Mouse (Mus musculus) midbrain, embryonic 14.5 days (tissue): ENCODE data around the gene Zfp648. TPM values are rescaled to one million over a fixed set of nuclear protein-coding genes. Genes with fewer than 3 reads are reported as not detected.

Source experiments
- ATAC-seq: fragments of 200-750 bp; cut with Nextera tagmentation; 2 replicates; pipeline ENCODE4 v1.8.0; 2017; ENCODE audit warnings: moderate number of reproducible peaks, moderate library complexity; ENCODE audit not compliant: low FRiP score, low TSS enrichment
- DNase-seq: peaks from one replicate; pipeline ENCODE4 v3.0.0-alpha.2; 2015
- H3K27ac ChIP-seq: fragments of 300-500 bp; sonication (generic); replicated peaks from 2 replicates; pipeline ENCODE4 v1.5.1; 2014; ENCODE audit warnings: mild to moderate bottlenecking, low read depth, low read length, moderate library complexity
- H3K27me3 ChIP-seq: fragments of 300-500 bp; sonication (generic); 2 replicates; pipeline ENCODE4 v1.6.1; 2014; ENCODE audit warnings: low read length, control low read depth, mixed read lengths; ENCODE audit not compliant: control insufficient read depth, insufficient read depth
- H3K36me3 ChIP-seq: fragments of 300-500 bp; sonication (generic); 2 replicates; pipeline ENCODE4 v1.6.1; 2014; ENCODE audit warnings: low read length, control low read depth; ENCODE audit not compliant: control insufficient read depth, insufficient read depth
- H3K4me1 ChIP-seq: fragments of 300-500 bp; sonication (generic); 2 replicates; pipeline ENCODE4 v1.6.1; 2014; ENCODE audit warnings: mild to moderate bottlenecking, antibody characterized with exemption, low read length, control low read depth; ENCODE audit not compliant: control insufficient read depth, insufficient read depth
- H3K4me2 ChIP-seq: fragments of 300-500 bp; sonication (generic); 2 replicates; pipeline ENCODE4 v1.6.1; 2014; ENCODE audit warnings: mild to moderate bottlenecking, low read length, moderate library complexity
- H3K4me3 ChIP-seq: fragments of 300-500 bp; sonication (generic); replicated peaks from 2 replicates; pipeline ENCODE4 v1.5.1; 2014; ENCODE audit warnings: low read depth, low read length
- H3K9ac ChIP-seq: fragments of 300-500 bp; sonication (generic); replicated peaks from 2 replicates; pipeline ENCODE4 v1.6.1; 2014; ENCODE audit warnings: mild to moderate bottlenecking, low read length, moderate library complexity
- H3K9me3 ChIP-seq: fragments of 300-500 bp; sonication (generic); 2 replicates; pipeline ENCODE4 v1.6.1; 2016; ENCODE audit warnings: low read length, control low read depth, mixed read lengths; ENCODE audit not compliant: control insufficient read depth
- WGBS: fragments of 180-500 bp; shearing (Covaris S2); extraction: QIAGEN DNeasy Blood & Tissue Kit; methylation state at CpG from one replicate; pipeline ENCODE4 v1.1.7; 2014; 5-methylcytosine and 5-hydroxymethylcytosine counted together
- polyA plus RNA-seq: library from polyadenylated mRNA; unstranded; fragments of >200 nt; fragmentation: Nextera tagmentation; extraction: Ambion mirVana; gene quantifications from 2 replicates; pipeline ENCODE4 v1.2.1, GENCODE M21; 2014

The Zfp648 gene
- 0.23 and 0.36 TPM in 2 replicates for polyA plus RNA-seq

- Histone ChIP-seq H3K36me3 (no peaks in the 10 kb centered on the region), H3K4me2 (no peak within 1 kb of the TSS), H3K27me3 (peaks cover 25% of the 10 kb centered on the region), H3K27ac (no peak within 1 kb of the TSS), H3K9ac (0 out of 2 replicates have a peak within 1 kb of the TSS, but pooled peaks have one; percentile 7), H3K4me3 (no peak within 1 kb of the TSS), H3K9me3 (no peaks in the 10 kb centered on the region), H3K4me1 (0 out of 2 replicates have a peak, but pooled peaks cover 3% of the 10 kb centered on the region)
- ATAC-seq (no peak), DNase-seq (no peak)
- WGBS: 36% methylated on average over 14 of the region's 14 CpGs
These were observed at the start of gene Zfp648 for GRCm38 (mm10) chr1:154200955-154201722. Gene Zfp648 (plus strand): TSS chr1:154201187.

DNA sequence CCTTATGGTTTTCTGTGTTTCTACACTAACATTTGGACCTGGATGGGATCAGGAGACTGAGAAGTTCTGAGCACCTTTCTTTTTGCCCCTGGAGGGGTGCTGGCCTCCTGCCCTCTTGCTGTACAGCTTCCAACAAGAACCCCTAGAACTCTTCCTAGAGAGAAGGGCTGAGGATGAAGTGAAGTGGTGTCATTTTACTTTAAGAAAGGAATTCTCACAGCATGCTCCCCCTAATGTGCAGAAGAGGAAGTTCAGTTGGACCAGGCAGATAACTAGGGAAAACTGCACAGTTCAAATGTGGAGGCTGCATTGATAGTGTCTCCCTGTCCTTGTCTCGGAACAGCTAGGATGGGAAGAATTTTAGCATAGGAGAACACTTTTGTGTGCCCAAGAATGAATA is 48.4 kb upstream of the Zfp648 start:
- Histone ChIP-seq H3K27me3 (no peaks in the 10 kb centered on the region), H3K4me2 (no peak overlapping the region), H3K36me3 (no peaks in the 10 kb centered on the region), H3K9me3 (no peaks in the 10 kb centered on the region), H3K4me1 (peaks cover 20% of the 10 kb centered on the region), H3K9ac (no peak overlapping the region), H3K27ac (no peak overlapping the region), H3K4me3 (no peak overlapping the region)
- 71% methylated on average over 1 of the region's 1 CpGs for WGBS
- ATAC-seq: no peak
- no peak for DNase-seq

DNA sequence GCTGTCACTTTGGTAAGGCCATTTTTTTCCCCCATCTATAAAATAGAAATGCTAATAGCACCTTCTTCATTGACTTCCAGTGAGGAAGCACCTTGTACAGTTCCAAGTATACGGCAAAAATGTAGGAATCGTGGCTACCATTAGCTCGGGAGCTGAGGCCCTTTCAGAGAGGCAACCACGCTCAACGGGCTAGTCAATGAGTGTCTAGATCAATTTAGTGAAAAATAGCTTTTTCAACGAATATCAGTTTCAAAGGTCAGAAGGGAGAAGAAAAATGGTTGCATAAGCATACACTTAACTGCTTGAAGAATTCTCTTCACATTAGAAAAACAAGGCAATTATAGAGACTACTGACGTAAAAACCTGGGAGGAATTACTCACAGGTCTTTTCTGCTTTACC is 47.2 kb upstream of the Zfp648 start:
- H3K36me3 ChIP-seq: no peaks in the 10 kb centered on the region
- no peaks in the 10 kb centered on the region for H3K9me3 ChIP-seq
- H3K27me3 ChIP-seq: no peaks in the 10 kb centered on the region

DNA sequence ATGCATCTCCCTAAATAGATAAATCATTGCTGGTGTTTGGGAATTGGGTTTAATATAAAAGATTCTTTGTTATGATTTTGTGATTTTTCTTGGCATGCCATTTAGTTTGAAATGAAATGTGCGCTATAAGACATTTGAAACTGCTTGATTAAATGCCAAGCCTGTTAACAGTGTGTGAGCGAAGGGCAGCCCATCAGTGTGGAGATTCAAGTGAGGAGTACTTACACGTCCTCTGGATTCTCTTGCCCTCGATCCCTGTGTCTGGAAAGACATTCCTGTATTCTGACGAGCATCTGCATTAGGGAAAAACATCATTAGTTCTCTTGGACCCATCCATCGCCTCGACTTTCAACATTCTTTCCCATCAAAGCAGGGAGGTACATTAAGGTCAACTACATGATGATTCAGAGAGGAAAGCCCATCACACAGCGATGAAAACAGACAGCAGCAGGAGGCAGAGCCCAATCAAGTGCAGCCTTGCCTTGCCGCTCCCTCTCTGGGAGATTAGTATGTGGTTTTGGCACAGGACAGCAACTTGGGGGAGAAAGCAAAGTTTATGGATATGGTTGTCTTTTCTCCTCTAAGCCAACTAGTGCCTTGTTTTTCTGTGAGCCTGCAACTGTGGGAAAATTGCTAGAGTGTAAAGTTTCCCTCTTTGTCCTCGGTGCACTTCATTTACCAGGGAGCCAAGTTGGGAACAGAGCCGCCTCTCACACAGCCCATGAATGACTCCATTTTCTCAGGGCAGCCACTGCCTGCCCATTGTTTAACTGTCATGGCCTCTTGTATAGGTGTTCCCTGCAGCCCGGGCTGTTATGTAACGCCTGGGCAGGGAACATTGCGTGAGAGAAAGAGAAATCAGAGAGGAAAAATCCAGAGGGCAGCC is 44.6 kb upstream of the Zfp648 start:
- no peak overlapping the region for H3K9ac ChIP-seq
- peak overlapping the region; percentile 64 for H3K27ac ChIP-seq
- no peaks in the 10 kb centered on the region for H3K27me3 ChIP-seq
- ATAC-seq: peak; percentile 89
- no peak overlapping the region for H3K4me2 ChIP-seq
- no peaks in the 10 kb centered on the region for H3K9me3 ChIP-seq
- peaks cover 13% of the 10 kb centered on the region; the same call in 1 of the 2 replicates for H3K4me1 ChIP-seq
- WGBS: 41% methylated on average over 14 of the region's 14 CpGs
- no peaks in the 10 kb centered on the region for H3K36me3 ChIP-seq
- peak; percentile 64 for DNase-seq
- no peak overlapping the region for H3K4me3 ChIP-seq

More for the DNA sequence above, 47.2 kb upstream of the Zfp648 start:
- ATAC-seq: no peak
- WGBS: 89% methylated on average over 7 of the region's 7 CpGs
- no peak overlapping the region for H3K27ac ChIP-seq
- peaks cover 20% of the 10 kb centered on the region for H3K4me1 ChIP-seq
- DNase-seq: no peak
- no peak overlapping the region for H3K9ac ChIP-seq
- H3K4me3 ChIP-seq: no peak overlapping the region
- H3K4me2 ChIP-seq: no peak overlapping the region

GRCm38 (mm10) chr1:154157131-154157530 is 43.9 kb upstream of the Zfp648 start:
- ATAC-seq (0 out of 2 replicates have a peak, but pooled peaks have one; percentile 17), DNase-seq (no peak)
- no peak overlapping the region for H3K4me2 ChIP-seq
- H3K4me3 ChIP-seq: no peak overlapping the region
- 48% methylated on average over 4 of the region's 4 CpGs for WGBS
- no peaks in the 10 kb centered on the region for H3K9me3 ChIP-seq
- peak overlapping the region; percentile 64 for H3K27ac ChIP-seq
- H3K4me1 ChIP-seq: peaks cover 13% of the 10 kb centered on the region; the same call in 1 of the 2 replicates
- no peak overlapping the region for H3K9ac ChIP-seq
- no peaks in the 10 kb centered on the region for H3K36me3 ChIP-seq
- H3K27me3 ChIP-seq: no peaks in the 10 kb centered on the region

DNA sequence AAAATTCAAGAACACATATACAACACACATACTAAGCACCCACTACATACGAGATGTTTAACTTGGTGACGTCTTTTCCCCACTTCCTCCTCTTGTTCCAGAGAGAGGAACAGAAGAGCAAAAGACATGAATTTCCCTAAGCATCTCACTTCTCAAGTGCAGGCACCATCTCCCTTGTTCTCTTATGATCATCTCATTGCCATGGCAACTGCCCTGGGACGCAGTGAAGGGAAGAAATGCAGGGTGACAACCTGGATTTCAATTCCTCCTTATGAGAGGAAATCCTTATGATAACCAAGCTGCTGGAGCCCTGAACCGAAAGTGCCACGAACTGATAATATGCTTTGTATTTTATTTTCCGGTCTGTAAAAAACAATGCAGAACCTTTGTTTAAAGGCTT is 33.3 kb upstream of the Zfp648 start:
- H3K9ac ChIP-seq: no peak overlapping the region
- H3K4me1 ChIP-seq: no peaks in the 10 kb centered on the region
- ATAC-seq (no peak), DNase-seq (peak; percentile 63)
- H3K4me3 ChIP-seq: no peak overlapping the region
- H3K9me3 ChIP-seq: no peaks in the 10 kb centered on the region
- H3K27me3 ChIP-seq: no peaks in the 10 kb centered on the region
- 73% methylated on average over 6 of the region's 6 CpGs for WGBS
- no peaks in the 10 kb centered on the region for H3K36me3 ChIP-seq
- 0 out of 2 replicates have a peak overlapping the region, but pooled peaks have one; percentile 49 for H3K27ac ChIP-seq
- H3K4me2 ChIP-seq: no peak overlapping the region

DNA sequence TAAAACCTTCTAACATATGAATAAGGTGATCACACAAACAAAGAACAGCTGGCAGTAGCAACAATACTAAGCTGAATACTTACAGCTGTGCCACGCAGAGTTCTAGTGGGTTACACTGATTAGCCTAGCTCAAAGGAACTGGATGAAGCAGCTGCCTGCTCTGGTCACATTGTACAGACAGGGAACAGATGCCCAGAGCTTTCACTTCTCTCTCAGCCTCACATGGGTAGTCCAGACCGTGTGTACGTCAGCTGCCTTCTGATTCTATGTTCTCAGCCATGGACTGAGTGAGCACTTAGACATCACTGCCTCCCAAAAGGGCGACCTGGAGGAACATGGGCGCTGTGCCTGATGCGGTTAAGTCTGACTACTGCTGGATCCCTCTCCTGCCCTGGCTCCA is 25.7 kb upstream of the Zfp648 start:
- no peaks in the 10 kb centered on the region for H3K9me3 ChIP-seq
- H3K4me3 ChIP-seq: no peak overlapping the region
- H3K27me3 ChIP-seq: no peaks in the 10 kb centered on the region
- H3K36me3 ChIP-seq: no peaks in the 10 kb centered on the region
- DNase-seq: no peak
- no peak overlapping the region for H3K9ac ChIP-seq
- H3K4me2 ChIP-seq: no peak overlapping the region
- H3K27ac ChIP-seq: no peak overlapping the region
- ATAC-seq: no peak
- H3K4me1 ChIP-seq: no peaks in the 10 kb centered on the region
- 72% methylated on average over 6 of the region's 6 CpGs for WGBS

DNA sequence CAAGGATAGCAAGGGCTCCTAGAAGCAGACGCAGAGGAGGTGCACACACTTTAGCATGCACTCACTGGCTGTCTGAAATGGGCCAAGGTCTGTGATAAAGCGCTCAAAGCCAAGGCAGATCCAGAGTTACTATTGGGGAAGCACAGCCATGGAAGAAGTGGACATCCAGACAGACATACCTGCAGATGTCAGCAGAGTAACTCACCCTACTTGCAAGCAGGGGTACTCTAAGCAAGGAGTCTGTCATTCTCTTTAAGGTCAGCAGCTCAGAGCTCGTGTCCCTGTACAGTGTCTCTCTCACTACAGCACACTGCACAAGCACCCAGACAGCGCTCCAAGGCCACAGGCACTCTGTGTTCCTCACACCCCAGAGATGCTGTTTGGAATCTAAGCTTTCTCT is 23.2 kb upstream of the Zfp648 start:
- ATAC-seq (no peak), DNase-seq (no peak)
- H3K27ac ChIP-seq: no peak overlapping the region
- no peaks in the 10 kb centered on the region for H3K27me3 ChIP-seq
- no peaks in the 10 kb centered on the region for H3K9me3 ChIP-seq
- no peak overlapping the region for H3K4me2 ChIP-seq
- H3K4me1 ChIP-seq: no peaks in the 10 kb centered on the region
- WGBS: 92% methylated on average over 4 of the region's 4 CpGs
- H3K9ac ChIP-seq: no peak overlapping the region
- no peak overlapping the region for H3K4me3 ChIP-seq
- no peaks in the 10 kb centered on the region for H3K36me3 ChIP-seq
